Mouse (Mus musculus) kidney, postnatal 0 days (tissue): ENCODE measurements around the gene Hsf2bp. TPM values are rescaled to one million over a fixed set of nuclear protein-coding genes. Genes with fewer than 3 reads are reported as not detected.

Experiments
- ATAC-seq: fragments of 200-750 bp; cut with Nextera tagmentation; replicated peaks from 2 replicates; pipeline ENCODE4 v1.8.0; 2017; ENCODE audit warnings: low read depth, moderate number of reproducible peaks, moderate TSS enrichment, moderate library complexity; ENCODE audit not compliant: low FRiP score
- DNase-seq: peaks from one replicate; pipeline ENCODE4 v3.0.0-alpha.2; 2016; ENCODE audit warnings: low spot score
- H3K27ac ChIP-seq: fragments of 300-500 bp; sonication (generic); 2 replicates; pipeline ENCODE4 v1.5.1; 2014; ENCODE audit warnings: mild to moderate bottlenecking
- H3K27me3 ChIP-seq: fragments of 300-500 bp; sonication (generic); 2 replicates; pipeline ENCODE4 v1.6.1; 2014; ENCODE audit warnings: low read length, mixed read lengths; ENCODE audit not compliant: insufficient read depth
- H3K36me3 ChIP-seq: fragments of 300-500 bp; sonication (generic); 2 replicates; pipeline ENCODE4 v1.6.1; 2014; ENCODE audit warnings: low read length, mixed read lengths; ENCODE audit not compliant: insufficient read depth
- H3K4me1 ChIP-seq: fragments of 300-500 bp; sonication (generic); replicated peaks from 2 replicates; pipeline ENCODE4 v1.6.1; 2014; ENCODE audit warnings: antibody characterized with exemption, low read length, mixed read lengths; ENCODE audit not compliant: insufficient read depth
- H3K4me2 ChIP-seq: fragments of 300-500 bp; sonication (generic); 2 replicates; pipeline ENCODE4 v1.6.1; 2014; ENCODE audit warnings: mild to moderate bottlenecking, low read length, moderate library complexity, mixed read lengths
- H3K4me3 ChIP-seq: fragments of 300-500 bp; sonication (generic); replicated peaks from 2 replicates; pipeline ENCODE4 v1.5.1; 2014; ENCODE audit warnings: low read depth, low read length
- H3K9ac ChIP-seq: fragments of 300-500 bp; sonication (generic); 2 replicates; pipeline ENCODE4 v1.6.1; 2014; ENCODE audit warnings: low read depth, low read length
- H3K9me3 ChIP-seq: fragments of 300-500 bp; sonication (generic); replicated peaks from 2 replicates; pipeline ENCODE4 v1.6.1; 2016; ENCODE audit warnings: low read length, inconsistent platforms, mixed read lengths
- CTCF ChIP-seq: IDR thresholded peaks from 2 replicates; pipeline ENCODE4 v1.5.1; 2016; ENCODE audit warnings: antibody characterized with exemption, low read depth, mild to moderate bottlenecking, moderate library complexity
- WGBS: fragments of 180-500 bp; shearing (Covaris S2); extraction: QIAGEN DNeasy Blood & Tissue Kit; methylation state at CpG from one replicate; pipeline ENCODE4 v1.1.7; 2014; 5-methylcytosine and 5-hydroxymethylcytosine counted together
- polyA plus RNA-seq: library from polyadenylated mRNA; unstranded; fragments of >200 nt; fragmentation: Nextera tagmentation; extraction: Ambion mirVana; gene quantifications from 2 replicates; pipeline ENCODE4 v1.2.1, GENCODE M21; 2015

Gene Hsf2bp
- polyA plus RNA-seq, 1 experiment from 2014 or later = 2.9 TPM

GRCm38 (mm10) chr17:31996331-31996730 is 39.8 kb downstream of the Hsf2bp start:
- ATAC-seq = no peak
- Histone ChIP-seq H3K4me3 (no peak overlapping the region), H3K36me3 (no peaks in the 10 kb centered on the region), H3K9me3 (no peaks in the 10 kb centered on the region), H3K9ac (no peak overlapping the region), H3K27me3 (no peaks in the 10 kb centered on the region), H3K4me1 (no peaks in the 10 kb centered on the region), H3K4me2 (no peak overlapping the region), H3K27ac (no peak overlapping the region)
- 74% methylated on average over 4 of the region's 4 CpGs for WGBS
- TF ChIP-seq CTCF = no peak
- no peak for DNase-seq

GRCm38 (mm10) chr17:31995784-31996183 is 40.4 kb downstream of the Hsf2bp start:
- Histone ChIP-seq H3K4me1 (no peaks in the 10 kb centered on the region), H3K27ac (no peak overlapping the region), H3K27me3 (no peaks in the 10 kb centered on the region), H3K4me2 (no peak overlapping the region), H3K9ac (no peak overlapping the region), H3K9me3 (no peaks in the 10 kb centered on the region), H3K4me3 (no peak overlapping the region), H3K36me3 (no peaks in the 10 kb centered on the region)
- DNase-seq (no peak), ATAC-seq (no peak)
- TF ChIP-seq CTCF = no peak
- WGBS = 69% methylated on average over 2 of the region's 2 CpGs

GRCm38 (mm10) chr17:31994132-31994531 is 42.0 kb downstream of the Hsf2bp start:
- no peak for TF ChIP-seq CTCF
- no peaks in the 10 kb centered on the region for H3K4me1 ChIP-seq
- no peaks in the 10 kb centered on the region for H3K36me3 ChIP-seq
- no peak overlapping the region for H3K4me2 ChIP-seq
- H3K4me3 ChIP-seq = no peak overlapping the region
- no peaks in the 10 kb centered on the region for H3K9me3 ChIP-seq
- H3K27ac ChIP-seq = no peak overlapping the region
- no peak overlapping the region for H3K9ac ChIP-seq
- DNase-seq = peak; percentile 17
- ATAC-seq = no peak
- no peaks in the 10 kb centered on the region for H3K27me3 ChIP-seq

- WGBS = 68% methylated on average over 1 of the region's 1 CpGs
- Histone ChIP-seq H3K9me3 (no peaks in the 10 kb centered on the region), H3K27me3 (no peaks in the 10 kb centered on the region), H3K27ac (no peak overlapping the region), H3K9ac (no peak overlapping the region), H3K36me3 (no peaks in the 10 kb centered on the region), H3K4me3 (no peak overlapping the region), H3K4me1 (no peaks in the 10 kb centered on the region), H3K4me2 (no peak overlapping the region)
- no peak for TF ChIP-seq CTCF
- DNase-seq = no peak
- no peak for ATAC-seq
Measured at GRCm38 (mm10) chr17:31993354-31993753, 42.8 kb downstream of the Hsf2bp start.

GRCm38 (mm10) chr17:31992004-31992403 is 44.1 kb downstream of the Hsf2bp start:
- WGBS = 76% methylated on average over 2 of the region's 2 CpGs
- TF ChIP-seq CTCF = no peak
- Histone ChIP-seq H3K4me2 (no peak overlapping the region), H3K27ac (no peak overlapping the region), H3K4me1 (no peaks in the 10 kb centered on the region), H3K9me3 (no peaks in the 10 kb centered on the region), H3K4me3 (no peak overlapping the region), H3K27me3 (no peaks in the 10 kb centered on the region), H3K9ac (no peak overlapping the region), H3K36me3 (no peaks in the 10 kb centered on the region)
- DNase-seq (no peak), ATAC-seq (no peak)

- no peaks in the 10 kb centered on the region for H3K4me1 ChIP-seq
- no peak for TF ChIP-seq CTCF
- 87% methylated on average over 2 of the region's 2 CpGs for WGBS
- no peak overlapping the region for H3K4me2 ChIP-seq
- ATAC-seq = no peak
- no peak for DNase-seq
- no peaks in the 10 kb centered on the region for H3K36me3 ChIP-seq
- no peaks in the 10 kb centered on the region for H3K27me3 ChIP-seq
- H3K27ac ChIP-seq = no peak overlapping the region
- H3K9me3 ChIP-seq = no peaks in the 10 kb centered on the region
- no peak overlapping the region for H3K4me3 ChIP-seq
- no peak overlapping the region for H3K9ac ChIP-seq
Measured at GRCm38 (mm10) chr17:31989035-31989434, 47.1 kb downstream of the Hsf2bp start.

- Histone ChIP-seq H3K27ac (no peak overlapping the region), H3K36me3 (no peaks in the 10 kb centered on the region)
Measured at GRCm38 (mm10) chr17:31986915-31987314, 49.2 kb downstream of the Hsf2bp start.

More at GRCm38 (mm10) chr17:31986915-31987314, 49.2 kb downstream of the Hsf2bp start:
- no peak for TF ChIP-seq CTCF
- ATAC-seq (no peak), DNase-seq (no peak)
- 74% methylated on average over 1 of the region's 1 CpGs for WGBS
- H3K4me3 ChIP-seq = no peak overlapping the region
- no peak overlapping the region for H3K9ac ChIP-seq
- H3K4me1 ChIP-seq = no peaks in the 10 kb centered on the region
- no peaks in the 10 kb centered on the region for H3K27me3 ChIP-seq
- no peak overlapping the region for H3K4me2 ChIP-seq
- no peaks in the 10 kb centered on the region for H3K9me3 ChIP-seq
